Mouse (Mus musculus): ENCODE data around the gene Camk1.

Camk1 gene

DNA sequence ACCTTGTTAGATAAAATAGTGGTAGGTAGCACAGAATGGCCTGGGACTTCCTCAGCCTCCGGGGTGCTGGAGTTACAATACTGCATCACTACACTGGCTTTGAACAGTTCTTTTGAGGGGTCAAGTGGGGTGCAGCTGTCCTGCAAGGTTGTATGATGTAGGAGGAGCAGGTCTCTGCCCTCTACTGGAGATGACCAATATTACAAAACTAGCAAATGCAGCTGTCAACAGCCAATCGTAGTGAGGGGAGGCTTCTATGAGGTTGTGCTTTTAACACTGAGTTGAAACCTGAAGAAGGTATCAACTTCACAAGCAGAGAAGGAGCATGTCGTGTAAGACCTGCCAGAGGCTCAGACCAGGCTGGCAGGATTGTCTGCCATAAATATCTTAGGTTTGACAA is 41.5 kb downstream of the Camk1 start:
- DNase-seq = no peak

DNA sequence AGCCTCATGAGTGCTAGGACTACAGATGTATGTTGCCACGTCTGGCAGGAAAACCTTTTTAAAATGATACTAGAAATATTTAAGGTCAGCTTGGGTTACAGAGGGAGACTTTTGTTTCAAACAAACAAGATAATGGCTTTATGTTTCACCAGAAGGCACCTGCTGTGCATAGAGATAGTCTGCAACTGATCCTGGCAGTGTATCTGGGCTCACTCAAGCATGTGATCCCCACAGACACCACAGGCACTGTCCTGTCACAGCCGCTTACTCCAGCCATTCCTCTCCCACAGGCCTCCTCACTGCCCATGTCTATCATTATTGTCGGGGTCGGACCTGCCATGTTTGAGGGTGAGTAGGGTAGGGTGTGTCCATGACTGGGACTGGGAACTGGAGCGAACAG is 42.4 kb downstream of the Camk1 start:
- DNase-seq = no peak

GRCm38 (mm10) chr6:113296639-113297038 is 47.1 kb downstream of the Camk1 start:
- DNase-seq = no peak

GRCm38 (mm10) chr6:113296046-113296445 is 47.7 kb downstream of the Camk1 start:
- no peak for DNase-seq

- DNase-seq = no peak
These were observed 50.8 kb downstream of the Camk1 start for GRCm38 (mm10) chr6:113292938-113293337.

DNA sequence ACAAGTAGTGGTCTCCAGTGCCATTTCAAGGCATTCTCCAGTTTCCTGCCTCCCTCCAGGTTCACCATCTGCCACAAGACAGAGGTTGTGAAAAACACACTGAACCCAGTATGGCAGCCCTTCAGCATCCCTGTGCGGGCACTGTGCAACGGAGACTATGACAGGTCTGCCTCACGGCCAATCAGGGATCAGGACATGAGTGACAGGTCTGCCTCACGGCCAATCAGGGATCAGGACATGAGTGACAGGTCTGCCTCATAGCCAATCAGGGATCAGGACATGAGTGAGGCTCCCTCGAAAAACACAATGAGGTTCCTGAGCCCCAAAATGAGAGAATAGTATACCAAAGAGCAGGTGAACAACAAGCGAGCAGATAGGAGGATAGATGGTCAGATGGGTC is 53.4 kb downstream of the Camk1 start:
- DNase-seq = no peak

GRCm38 (mm10) chr6:113289346-113289745 is 54.4 kb downstream of the Camk1 start:
- no peak for DNase-seq

- no peak for DNase-seq
These were observed 56.5 kb downstream of the Camk1 start for GRCm38 (mm10) chr6:113287236-113287635.

DNA sequence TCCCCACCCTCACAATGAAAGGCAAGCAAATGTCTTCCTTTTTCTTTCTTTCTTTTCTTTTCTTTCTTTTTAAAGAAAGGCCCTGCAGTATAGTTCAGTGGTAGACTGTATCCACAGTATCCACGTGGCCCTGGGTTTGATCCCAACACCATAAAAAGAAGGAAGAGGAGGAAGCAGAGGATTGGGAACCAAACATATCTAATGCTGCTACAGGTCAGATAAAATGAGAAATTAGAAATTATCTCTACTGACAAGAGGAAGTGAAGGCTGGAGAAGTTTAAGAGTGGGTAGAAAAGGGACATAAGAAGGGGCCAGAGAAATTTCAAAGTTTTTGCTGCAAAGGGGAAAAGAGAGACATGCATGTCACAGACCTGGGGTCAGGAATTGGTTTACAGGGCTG is 57.5 kb downstream of the Camk1 start:
- no peak for DNase-seq

- no peak for DNase-seq
These were observed 58.9 kb downstream of the Camk1 start for GRCm38 (mm10) chr6:113284931-113285330.
